Mouse (Mus musculus) olfactory bulb, adult 2 months (tissue): ENCODE data around the gene Fndc4.

Source experiments
- CTCF ChIP-seq: fragments of 200-500 bp; IDR thresholded peaks from 2 replicates; pipeline ENCODE4 v1.5.1; 2012; ENCODE audit warnings: low read depth, mild to moderate bottlenecking, low read length, moderate library complexity; ENCODE audit not compliant: insufficient read depth
- POLR2A ChIP-seq: fragments of 200-500 bp; IDR thresholded peaks from 2 replicates; pipeline ENCODE4 v1.6.1; 2012; ENCODE audit warnings: mild to moderate bottlenecking, low read depth, low read length, moderate library complexity; ENCODE audit not compliant: insufficient read depth

DNA sequence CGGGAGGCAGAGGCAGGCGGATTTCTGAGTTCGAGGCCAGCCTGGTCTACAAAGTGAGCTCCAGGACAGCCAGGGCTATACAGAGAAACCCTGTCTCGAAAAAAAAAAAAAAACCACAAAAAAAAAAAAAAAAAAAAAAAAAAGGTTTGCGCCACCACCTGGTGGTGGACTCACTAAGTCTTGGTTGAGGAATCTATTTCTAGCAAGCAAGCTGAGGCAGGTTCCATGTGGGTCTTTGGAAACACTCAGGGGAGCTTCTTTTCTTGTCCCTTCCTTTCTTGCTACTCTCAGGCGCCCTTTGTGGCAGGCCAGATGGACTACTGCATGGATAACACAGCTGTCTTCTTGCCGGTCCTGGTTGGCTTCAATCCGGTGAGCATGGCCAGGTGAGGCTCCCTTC lies 6.0 kb upstream of the Fndc4 start:
- TF ChIP-seq CTCF (no peak), POLR2A (no peak)
